Mouse (Mus musculus) CD4-positive, CD25-positive, alpha-beta regulatory T cell, adult 4 months (primary cell): ENCODE results near the gene Fam13c. TPM values are rescaled to one million over a fixed set of nuclear protein-coding genes. Genes with fewer than 3 reads are reported as not detected.

Experiments used
- polyA plus RNA-seq, 2 experiments: library from polyadenylated mRNA; unstranded; fragments of 100-300 nt; shearing (Covaris generic); gene quantifications; one replicate each; pipeline ENCODE4 v1.2.1; 2017

Gene Fam13c
- polyA plus RNA-seq, 2 experiments from 2014 or later = not detected

Other genes starting within 250 kb of the Fam13c start
- not detected for gene Mrln, start 235.8 kb upstream of the Fam13c start, polyA plus RNA-seq
- gene Slc16a9, start 195.4 kb upstream of the Fam13c start, polyA plus RNA-seq = not detected
- gene Phyhipl, start 215.5 kb downstream of the Fam13c start, polyA plus RNA-seq = not detected